Mouse (Mus musculus) brain, embryonic 14.5 days (tissue): ENCODE measurements around the gene Zan.

ENCODE experiments used
- CTCF ChIP-seq: fragments of 200-500 bp; IDR thresholded peaks from 2 replicates; pipeline ENCODE4 v1.5.1; 2012; ENCODE audit warnings: inconsistent platforms, mild to moderate bottlenecking, moderate library complexity, borderline replicate concordance; ENCODE audit not compliant: insufficient read depth, insufficient read length; ENCODE audit errors: extremely low read depth
- POLR2A ChIP-seq: fragments of 200-500 bp; IDR thresholded peaks from 2 replicates; pipeline ENCODE4 v1.6.1; 2012; ENCODE audit warnings: mild to moderate bottlenecking, inconsistent platforms, borderline replicate concordance; ENCODE audit not compliant: poor library complexity, insufficient read depth, insufficient read length, severe bottlenecking; ENCODE audit errors: extremely low read depth

DNA sequence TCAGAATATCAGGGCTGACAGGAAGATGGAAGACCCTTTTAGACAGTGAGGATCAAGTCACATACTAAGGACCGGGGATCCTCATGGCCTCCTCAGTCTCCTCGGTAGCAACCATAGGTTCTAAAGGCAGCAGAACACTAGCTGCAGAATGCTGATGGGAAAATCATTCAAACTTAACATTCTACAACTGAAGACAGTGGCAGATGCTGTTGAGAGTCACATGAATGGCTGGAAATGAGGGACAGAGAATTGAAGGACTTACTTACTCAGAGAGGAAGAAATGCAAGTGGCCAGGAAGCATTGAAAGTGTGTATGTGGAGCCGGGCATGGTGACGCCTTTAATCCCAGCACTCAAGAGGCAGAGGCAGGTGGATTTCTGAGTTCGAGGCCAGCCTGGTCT is at the start of gene Zan:
- TF ChIP-seq CTCF: no peak
- no peak for TF ChIP-seq POLR2A
